ENCODE assay signal across 8 mouse cellular contexts in genomic region chr9:72635134-72635533, GRCm38 (mm10). TPM values are rescaled to one million over a fixed set of nuclear protein-coding genes. Genes with fewer than 3 reads are reported as not detected.
DNase-seq lines count a peak whose midpoint lies in the region; ATAC-seq and TF ChIP-seq lines count a peak whose summit lies in the region.

No protein-coding gene starts in this region.

- H3K27ac ChIP-seq in embryonic facial prominence, embryonic 11.5 days (replicated peaks; ENCODE audit: low read depth, low read length): no peak overlapping the region
- no peak overlapping the region for H3K27ac ChIP-seq in embryonic facial prominence, embryonic 10.5 days (replicated peaks)
- H3K27ac ChIP-seq in liver, adult 2 months (replicated peaks; ENCODE audit: insufficient read depth, low read depth, low read length): no peak overlapping the region
- H3K27ac ChIP-seq in liver, embryonic 11.5 days (ENCODE audit: low read depth, low read length): no peak overlapping the region

- H3K27me3 ChIP-seq in embryonic facial prominence, embryonic 11.5 days (ENCODE audit: control insufficient read depth, insufficient read depth, low read length): no peaks in the 10 kb centered on the region
- H3K27me3 ChIP-seq in embryonic facial prominence, embryonic 10.5 days (replicated peaks; ENCODE audit: low read depth, poor library complexity, severe bottlenecking): no peaks in the 10 kb centered on the region
- no peaks in the 10 kb centered on the region for H3K27me3 ChIP-seq in liver, adult 2 months (ENCODE audit: control insufficient read depth, insufficient read depth, low read length)
- no peaks in the 10 kb centered on the region for H3K27me3 ChIP-seq in liver, embryonic 11.5 days (replicated peaks; ENCODE audit: control insufficient read depth, insufficient read depth, low read length)

- no peak for TF ChIP-seq POLR2A in liver, adult 2 months (IDR thresholded peaks at IDR 0.05; ENCODE audit: extremely low read depth, insufficient read depth, low read length)

- no peak for ATAC-seq in embryonic facial prominence, embryonic 11.5 days (replicated peaks; ENCODE audit: insufficient number of reproducible peaks, low FRiP score, low TSS enrichment, low read depth)
- ATAC-seq in liver, embryonic 11.5 days (replicated peaks; ENCODE audit: low FRiP score): no peak
- peak; percentile 56 for ATAC-seq in megakaryocyte, adult 5-6 weeks (ENCODE audit: poor library complexity, severe bottlenecking)

- H3K4me3 ChIP-seq in embryonic facial prominence, embryonic 11.5 days (ENCODE audit: low read depth, low read length): no peak overlapping the region
- H3K4me3 ChIP-seq in embryonic facial prominence, embryonic 10.5 days: no peak overlapping the region
- no peak overlapping the region for H3K4me3 ChIP-seq in liver, adult 2 months (ENCODE audit: insufficient read depth, low read depth, low read length)
- no peak overlapping the region for H3K4me3 ChIP-seq in liver, embryonic 11.5 days (ENCODE audit: low read depth, low read length)

- TF ChIP-seq CTCF in liver, adult 2 months (IDR thresholded peaks at IDR 0.05; ENCODE audit: low read depth, low read length): peak; percentile 36; the same call in 1 of the 2 replicates

- no peak overlapping the region for H3K9ac ChIP-seq in embryonic facial prominence, embryonic 11.5 days (replicated peaks; ENCODE audit: low read length)
- no peak overlapping the region for H3K9ac ChIP-seq in liver, adult 2 months (ENCODE audit: low read depth, low read length)
- no peak overlapping the region for H3K9ac ChIP-seq in liver, embryonic 11.5 days (ENCODE audit: low read depth, low read length)

- no peak overlapping the region for H3K4me2 ChIP-seq in embryonic facial prominence, embryonic 11.5 days (ENCODE audit: low read depth, low read length)
- no peak overlapping the region for H3K4me2 ChIP-seq in liver, embryonic 11.5 days

- H3K36me3 ChIP-seq in embryonic facial prominence, embryonic 11.5 days (replicated peaks; ENCODE audit: control insufficient read depth, insufficient read depth, low read depth, low read length): no peaks in the 10 kb centered on the region
- H3K36me3 ChIP-seq in embryonic facial prominence, embryonic 10.5 days (replicated peaks): no peaks in the 10 kb centered on the region
- no peaks in the 10 kb centered on the region for H3K36me3 ChIP-seq in liver, adult 2 months (ENCODE audit: control insufficient read depth, insufficient read depth, low read length)
- H3K36me3 ChIP-seq in liver, embryonic 11.5 days (ENCODE audit: control insufficient read depth, insufficient read depth, low read length): no peaks in the 10 kb centered on the region

- H3K79me2 ChIP-seq in liver, adult 2 months (ENCODE audit: control insufficient read depth, insufficient read depth, low read length): no peaks in the 10 kb centered on the region

- peak; percentile 82 for DNase-seq in embryonic facial prominence, embryonic 11.5 days (ENCODE audit: low spot score)
- no peak for DNase-seq in embryonic facial prominence, embryonic 10.5 days (ENCODE audit: low spot score)
- DNase-seq in liver, adult 2 months (ENCODE audit: extremely low read depth, low read depth, low spot score): peak; percentile 50
- no peak for DNase-seq in liver, embryonic 11.5 days (ENCODE audit: low spot score)
- peak; percentile 68 for DNase-seq in MN1 (ENCODE audit: low spot score)
- DNase-seq in spleen, postnatal 10 days (ENCODE audit: low spot score in 2 of 2): no peak
- DNase-seq in ovary, postnatal 10 days (ENCODE audit: low spot score): no peak

- no peaks in the 10 kb centered on the region for H3K9me3 ChIP-seq in embryonic facial prominence, embryonic 11.5 days (replicated peaks; ENCODE audit: control insufficient read depth, low read length)
- no peaks in the 10 kb centered on the region for H3K9me3 ChIP-seq in embryonic facial prominence, embryonic 10.5 days
- no peaks in the 10 kb centered on the region for H3K9me3 ChIP-seq in liver, embryonic 11.5 days (ENCODE audit: control insufficient read depth, low read length)

- no peaks in the 10 kb centered on the region for H3K4me1 ChIP-seq in embryonic facial prominence, embryonic 11.5 days (ENCODE audit: control insufficient read depth, insufficient read depth, low read length)
- peaks cover 13% of the 10 kb centered on the region for H3K4me1 ChIP-seq in embryonic facial prominence, embryonic 10.5 days
- peaks cover 3% of the 10 kb centered on the region; the same call in 1 of the 2 replicates for H3K4me1 ChIP-seq in liver, adult 2 months (ENCODE audit: control insufficient read depth, insufficient read depth, low read length)
- peaks cover 6% of the 10 kb centered on the region; the same call in 1 of the 2 replicates for H3K4me1 ChIP-seq in liver, embryonic 11.5 days (replicated peaks; ENCODE audit: control insufficient read depth, insufficient read depth, low read length)

RNA-seq across cellular contexts. Expression of gene Nedd4, which starts 27.0 kb away (rescaled TPM):
- 825 and 859 TPM in 2 replicates for polyA plus RNA-seq in embryonic facial prominence, embryonic 11.5 days (2014; fragmentation: Nextera tagmentation; extraction: Ambion mirVana)
- polyA plus RNA-seq in embryonic facial prominence, embryonic 10.5 days (2016; fragmentation: Nextera tagmentation; extraction: Ambion mirVana): 660 and 664 TPM in 2 replicates
- total RNA-seq in liver, adult 2 months (2014; rRNA removed): 123 and 142 TPM in 2 replicates
- 45.6 and 51.7 TPM in 2 replicates for polyA plus RNA-seq in liver, adult 2 months (2012; rRNA removed)
- polyA plus RNA-seq in liver, embryonic 11.5 days (2014; fragmentation: Nextera tagmentation; extraction: Ambion mirVana): 302 and 334 TPM in 2 replicates
- 36.7 and 38.0 TPM in 2 replicates for total RNA-seq in megakaryocyte, adult 5-6 weeks (2015)
- 47.0 and 68.7 TPM in 2 replicates for total RNA-seq in megakaryocyte, adult 5-6 weeks (2017)

Comparison
In these comparisons a context has a peak if more than half of its experiments do, and no peak if none do; other contexts are left out.
1. DNase-seq: peak in embryonic facial prominence, embryonic 11.5 days (single experiment), liver, adult 2 months (single experiment) and MN1 (single experiment); none in embryonic facial prominence, embryonic 10.5 days (single experiment), liver, embryonic 11.5 days (single experiment), spleen, postnatal 10 days (0 of 2) and ovary, postnatal 10 days (single experiment).